Mouse (Mus musculus): ENCODE measurements around the gene Comtd1. TPM values are rescaled to one million over a fixed set of nuclear protein-coding genes. Genes with fewer than 3 reads are reported as not detected.

The Comtd1 gene
- total RNA-seq, 2 experiments from 2014 or later: 25.4 to 27.5 TPM

- Histone ChIP-seq H3K4me3 (no peak overlapping the region), H3K27ac (no peak overlapping the region)
- DNase-seq (ENCODE audit: low spot score in 2 of 2): no peak
- no peak for TF ChIP-seq CTCF (conservative IDR thresholded peaks at IDR 0.05)
Measured at GRCm38 (mm10) chr14:21811744-21812393, 36.9 kb downstream of the Comtd1 start.

DNA sequence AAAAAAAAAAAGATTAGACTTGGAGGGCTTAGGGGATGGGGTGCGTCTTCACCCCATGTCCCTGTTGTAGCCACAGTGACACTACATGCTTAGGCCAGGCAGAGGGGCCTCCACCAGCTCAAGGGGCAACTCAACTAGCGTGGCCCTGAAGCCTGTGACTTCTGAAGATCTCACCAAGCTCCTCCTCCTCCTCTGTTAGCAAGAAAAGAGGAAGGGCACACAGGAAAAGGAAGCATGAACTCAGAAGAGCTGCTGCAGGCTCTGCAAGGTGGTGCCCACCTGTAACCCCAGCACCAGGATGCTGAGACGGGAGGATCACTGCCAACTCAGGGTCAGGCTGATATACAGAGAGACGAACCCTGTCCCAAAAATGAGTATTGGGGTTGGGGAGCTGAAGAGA lies 37.5 kb downstream of the Comtd1 start:
- H3K4me3 ChIP-seq: no peak overlapping the region
- TF ChIP-seq CTCF (conservative IDR thresholded peaks at IDR 0.05): no peak
- DNase-seq (ENCODE audit: low spot score in 2 of 2): no peak
- no peak overlapping the region for H3K27ac ChIP-seq

GRCm38 (mm10) chr14:21809418-21809817 lies 39.4 kb downstream of the Comtd1 start:
- TF ChIP-seq CTCF (conservative IDR thresholded peaks at IDR 0.05): no peak
- no peak for DNase-seq (ENCODE audit: low spot score in 2 of 2)
- H3K4me3 ChIP-seq: no peak overlapping the region
- no peak overlapping the region for H3K27ac ChIP-seq

DNA sequence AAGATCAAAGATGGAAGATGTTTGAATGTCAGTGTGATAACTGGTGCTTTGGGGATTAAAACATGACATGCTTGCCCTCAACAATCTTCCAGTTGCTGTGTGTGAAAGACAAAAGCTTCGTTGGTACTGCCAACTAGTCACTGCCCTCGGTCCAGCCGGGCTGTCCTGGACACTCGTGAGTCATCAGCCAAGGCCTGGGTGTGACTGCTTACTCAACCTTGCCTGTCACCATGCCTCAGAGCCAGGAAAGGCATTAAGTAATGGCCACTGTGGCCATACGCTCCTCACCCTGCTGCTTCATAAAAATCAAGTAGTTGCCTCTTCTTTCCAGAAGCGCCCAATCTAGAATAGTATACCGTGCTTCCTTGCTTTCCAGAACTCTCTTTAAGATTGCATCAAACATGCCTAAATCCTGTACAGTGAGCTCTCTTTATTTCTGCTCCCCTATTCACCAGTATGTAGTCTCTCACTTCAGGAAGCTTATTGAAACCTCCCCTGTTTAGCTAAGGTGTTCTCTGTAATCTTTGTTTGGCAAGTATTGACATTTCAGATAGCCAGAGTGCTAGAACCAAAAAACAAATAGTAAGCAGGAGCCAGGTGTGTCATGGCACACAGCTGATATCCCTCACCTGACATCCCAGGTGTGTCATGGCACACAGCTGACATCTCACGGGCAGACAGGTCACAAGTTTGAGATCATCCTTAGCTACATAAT lies 40.4 kb downstream of the Comtd1 start:
- no peak for TF ChIP-seq CTCF (conservative IDR thresholded peaks at IDR 0.05)
- H3K4me3 ChIP-seq: no peak overlapping the region
- H3K27ac ChIP-seq: no peak overlapping the region
- DNase-seq (ENCODE audit: low spot score in 2 of 2): no peak

DNA sequence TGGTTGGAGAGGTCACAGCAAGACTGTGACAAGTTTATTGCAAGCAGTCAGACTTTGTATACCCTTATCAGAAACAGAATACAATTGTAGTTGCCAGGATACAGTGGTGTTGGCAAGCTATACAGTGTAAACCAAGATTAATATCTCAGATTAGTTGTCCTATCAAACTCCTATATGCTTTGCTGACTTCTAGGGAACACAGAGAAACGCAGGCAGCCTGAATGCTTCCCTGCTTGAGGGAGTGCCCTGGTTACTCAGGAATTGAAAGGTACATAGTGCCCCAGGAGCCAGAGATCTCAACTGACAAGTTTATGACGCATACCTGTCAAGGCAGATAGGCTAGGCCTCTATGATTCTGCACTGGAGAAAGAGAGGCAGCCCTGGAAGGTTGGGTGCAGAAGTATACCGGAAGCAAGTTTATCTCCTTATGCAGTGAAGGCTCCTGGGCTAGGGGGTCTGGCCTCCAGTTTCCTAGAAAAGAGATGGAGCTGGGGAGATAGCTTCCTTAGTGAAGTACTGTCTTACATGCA lies 42.1 kb downstream of the Comtd1 start:
- no peak overlapping the region for H3K27ac ChIP-seq
- DNase-seq (ENCODE audit: low spot score in 2 of 2): no peak
- H3K4me3 ChIP-seq: no peak overlapping the region
- TF ChIP-seq CTCF (conservative IDR thresholded peaks at IDR 0.05): no peak

GRCm38 (mm10) chr14:21806203-21806602 lies 42.6 kb downstream of the Comtd1 start:
- Histone ChIP-seq H3K27ac (no peak overlapping the region), H3K4me3 (no peak overlapping the region)
- DNase-seq (ENCODE audit: low spot score in 2 of 2): no peak
- no peak for TF ChIP-seq CTCF (conservative IDR thresholded peaks at IDR 0.05)

GRCm38 (mm10) chr14:21802543-21803206 lies 46.1 kb downstream of the Comtd1 start:
- Histone ChIP-seq H3K4me3 (no peak overlapping the region), H3K27ac (no peak overlapping the region)
- no peak for DNase-seq (ENCODE audit: low spot score in 2 of 2)
- no peak for TF ChIP-seq CTCF (conservative IDR thresholded peaks at IDR 0.05)

GRCm38 (mm10) chr14:21801624-21802023 lies 47.2 kb downstream of the Comtd1 start:
- no peak for TF ChIP-seq CTCF (conservative IDR thresholded peaks at IDR 0.05)
- no peak for DNase-seq (ENCODE audit: low spot score in 2 of 2)
- Histone ChIP-seq H3K27ac (no peak overlapping the region), H3K4me3 (no peak overlapping the region)

DNA sequence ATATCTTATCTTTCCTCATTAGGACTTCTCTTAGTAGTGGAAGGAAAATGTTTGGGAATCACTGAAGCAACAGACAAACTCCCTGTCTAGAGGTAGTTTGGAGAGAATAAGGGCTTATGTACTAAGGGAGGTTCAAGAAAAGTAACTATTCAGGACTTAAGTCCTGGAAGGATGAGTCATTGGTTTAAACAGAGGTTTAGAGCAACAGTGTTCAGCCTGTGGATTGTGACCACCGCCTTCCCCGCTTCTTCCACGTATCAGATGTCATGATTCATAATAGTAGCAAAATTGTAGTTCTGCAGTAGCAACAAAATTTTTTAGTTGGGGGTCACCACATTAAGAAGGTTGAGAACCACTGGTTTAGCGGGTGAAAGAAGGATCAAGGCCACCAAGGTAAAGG lies 48.1 kb downstream of the Comtd1 start:
- no peak for DNase-seq (ENCODE audit: low spot score in 2 of 2)
- no peak overlapping the region for H3K4me3 ChIP-seq
- no peak overlapping the region for H3K27ac ChIP-seq
- TF ChIP-seq CTCF (conservative IDR thresholded peaks at IDR 0.05): no peak

Other genes starting within 250 kb of the Comtd1 start
- gene Dupd1, start 134.4 kb downstream of the Comtd1 start, total RNA-seq (2021): under 1 TPM in 1 of 2 experiments, not detected in 1; 0.42 TPM
- 10 to 100 TPM; 79.3 to 82.6 TPM for gene Samd8, start 98.4 kb downstream of the Comtd1 start, total RNA-seq (2021)
- gene Dusp13, start 97.8 kb downstream of the Comtd1 start, total RNA-seq (2021): under 1 TPM; 0.32 to 0.84 TPM
- gene Vdac2, start 23.7 kb downstream of the Comtd1 start, total RNA-seq (2021): 100 to 1,000 TPM; 223 to 230 TPM
- gene Zfp503, start 140.6 kb upstream of the Comtd1 start, total RNA-seq (2021): 1 to 10 TPM; 2.2 to 2.5 TPM
- 1 to 10 TPM in 1 of 2 experiments, under 1 TPM in 1; 0.87 to 1.5 TPM for gene Lrmda, start 170.7 kb upstream of the Comtd1 start, total RNA-seq (2021)

Measured in layer of hippocampus, adult 2 months (tissue).